Mouse (Mus musculus) lung, embryonic 14.5 days (tissue): ENCODE measurements at regions not wholly inside any gene's neighbourhood (a gene's known extent, or its start where the extent isn't known, plus 50 kb on each side); places are given as distances from the start of the nearest gene placed in this dataset.

Experiments
- ATAC-seq: fragments of 200-750 bp; cut with Nextera tagmentation; 2 replicates; pipeline ENCODE4 v1.8.0; 2017; ENCODE audit warnings: mild to moderate bottlenecking, moderate TSS enrichment, moderate library complexity; ENCODE audit not compliant: insufficient read depth
- DNase-seq: peaks from one replicate; pipeline ENCODE4 v3.0.0-alpha.2; 2015
- H3K27ac ChIP-seq: fragments of 300-500 bp; sonication (generic); 2 replicates; pipeline ENCODE4 v1.5.1; 2014; ENCODE audit warnings: low read depth, mild to moderate bottlenecking, moderate library complexity
- H3K27me3 ChIP-seq: fragments of 300-500 bp; sonication (generic); 2 replicates; pipeline ENCODE4 v1.6.1; 2014; ENCODE audit warnings: low read length, control low read depth; ENCODE audit not compliant: insufficient read depth
- H3K36me3 ChIP-seq: fragments of 300-500 bp; sonication (generic); 2 replicates; pipeline ENCODE4 v1.6.1; 2014; ENCODE audit warnings: control low read depth; ENCODE audit not compliant: insufficient read depth
- H3K4me1 ChIP-seq: fragments of 300-500 bp; sonication (generic); 2 replicates; pipeline ENCODE4 v1.6.1; 2014; ENCODE audit warnings: antibody characterized with exemption, control low read depth; ENCODE audit not compliant: insufficient read depth
- H3K4me2 ChIP-seq: fragments of 300-500 bp; sonication (generic); 2 replicates; pipeline ENCODE4 v1.6.1; 2014; ENCODE audit warnings: mild to moderate bottlenecking
- H3K4me3 ChIP-seq: fragments of 300-500 bp; sonication (generic); 2 replicates; pipeline ENCODE4 v1.5.1; 2014; ENCODE audit warnings: low read depth, low read length
- H3K9ac ChIP-seq: fragments of 300-500 bp; sonication (generic); 2 replicates; pipeline ENCODE4 v1.6.1; 2014
- H3K9me3 ChIP-seq: fragments of 300-500 bp; sonication (generic); 2 replicates; pipeline ENCODE4 v1.6.1; 2016; ENCODE audit warnings: low read depth, low read length, control low read depth
- CTCF ChIP-seq: IDR thresholded peaks from 2 replicates; pipeline ENCODE4 v1.5.1; 2016; ENCODE audit warnings: antibody characterized with exemption, low read depth
- WGBS: fragments of 180-500 bp; shearing (Covaris S2); extraction: QIAGEN DNeasy Blood & Tissue Kit; methylation state at CpG from one replicate; pipeline ENCODE4 v1.1.7; 2014; 5-methylcytosine and 5-hydroxymethylcytosine counted together

DNA sequence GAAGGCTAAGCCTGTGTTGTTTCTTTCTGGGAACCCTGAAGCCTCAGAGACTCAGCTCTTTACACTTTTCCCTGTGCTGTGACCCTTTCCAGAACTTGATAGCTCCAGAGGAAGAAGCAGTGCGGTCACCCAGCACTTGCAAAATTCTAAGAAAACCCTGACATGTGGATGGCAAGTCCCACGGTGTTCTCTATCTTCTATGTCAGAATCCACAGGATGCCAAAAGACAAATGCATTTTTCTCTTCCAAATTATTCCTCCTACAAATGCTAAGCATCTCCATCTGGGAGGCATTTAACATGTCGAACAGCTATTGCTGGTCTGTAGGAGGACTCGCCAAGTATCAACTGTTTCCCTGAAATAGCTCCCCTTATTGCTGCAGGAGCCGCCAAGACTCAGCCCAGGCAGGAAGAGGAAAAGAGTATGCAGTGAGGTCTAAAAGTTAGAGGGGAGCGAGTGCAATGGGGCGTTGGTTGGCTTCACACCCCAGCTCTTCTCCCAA is 274.0 kb upstream of the Xylt1 start:
- no peak overlapping the region for H3K9ac ChIP-seq
- H3K36me3 ChIP-seq = no peaks in the 10 kb centered on the region
- H3K9me3 ChIP-seq = no peaks in the 10 kb centered on the region
- no peaks in the 10 kb centered on the region for H3K27me3 ChIP-seq
- no peak for ATAC-seq
- no peak overlapping the region for H3K4me3 ChIP-seq
- no peak for TF ChIP-seq CTCF
- H3K4me2 ChIP-seq = no peak overlapping the region
- H3K27ac ChIP-seq = no peak overlapping the region
- 77% methylated on average over 7 of the region's 7 CpGs for WGBS
- no peak for DNase-seq
- no peaks in the 10 kb centered on the region for H3K4me1 ChIP-seq

DNA sequence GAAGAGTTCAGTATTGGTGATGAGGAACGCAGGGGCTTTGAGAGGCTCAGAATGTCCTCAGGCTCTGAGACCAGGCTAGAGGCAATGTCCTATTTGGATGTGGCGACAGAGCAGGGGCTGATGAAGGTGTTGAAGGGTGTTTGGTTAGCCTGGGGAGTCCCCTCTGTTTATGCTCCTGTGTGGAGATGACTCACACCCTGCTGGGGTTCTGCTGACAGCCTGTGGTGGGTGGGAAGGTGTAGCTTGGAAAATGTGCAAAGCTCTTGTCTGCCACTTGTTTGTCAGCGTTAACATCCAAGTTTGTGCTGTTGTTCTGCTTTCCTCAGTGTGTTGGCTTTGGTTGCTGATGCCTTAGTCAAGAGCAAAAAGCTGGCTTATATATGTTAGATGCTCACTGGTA is 272.4 kb upstream of the Xylt1 start:
- WGBS = 59% methylated on average over 3 of the region's 3 CpGs
- DNase-seq (no peak), ATAC-seq (no peak)
- TF ChIP-seq CTCF = no peak
- no peak overlapping the region for H3K9ac ChIP-seq
- H3K4me1 ChIP-seq = no peaks in the 10 kb centered on the region
- no peak overlapping the region for H3K4me3 ChIP-seq
- H3K27me3 ChIP-seq = no peaks in the 10 kb centered on the region
- no peaks in the 10 kb centered on the region for H3K9me3 ChIP-seq
- H3K4me2 ChIP-seq = no peak overlapping the region
- no peaks in the 10 kb centered on the region for H3K36me3 ChIP-seq
- H3K27ac ChIP-seq = no peak overlapping the region

DNA sequence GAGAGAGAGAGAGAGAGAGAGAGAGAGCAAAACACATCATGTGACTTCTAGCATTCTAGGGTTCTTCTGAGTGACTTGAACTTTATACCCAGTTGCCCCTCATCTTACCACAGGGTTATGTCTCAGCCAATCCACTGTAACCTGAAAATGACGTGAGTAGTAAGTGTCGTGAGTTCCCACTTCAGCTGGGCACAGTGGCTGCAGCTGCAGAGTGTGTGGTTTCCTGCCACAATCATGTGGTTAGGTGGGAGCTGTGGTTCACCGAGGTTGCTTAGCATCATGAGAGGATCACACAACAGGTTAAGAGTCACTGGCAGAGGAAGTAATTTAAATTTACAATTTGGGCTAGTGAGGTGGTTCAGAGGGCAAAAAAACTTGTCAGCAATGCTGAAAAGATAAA is 253.1 kb upstream of the Xylt1 start:
- H3K4me3 ChIP-seq = no peak overlapping the region
- ATAC-seq = no peak
- no peaks in the 10 kb centered on the region for H3K36me3 ChIP-seq
- H3K4me2 ChIP-seq = no peak overlapping the region
- H3K27me3 ChIP-seq = no peaks in the 10 kb centered on the region
- TF ChIP-seq CTCF = no peak
- no peak overlapping the region for H3K9ac ChIP-seq
- no peak for DNase-seq
- no peaks in the 10 kb centered on the region for H3K4me1 ChIP-seq
- H3K9me3 ChIP-seq = no peaks in the 10 kb centered on the region
- WGBS = 45% methylated on average over 3 of the region's 3 CpGs
- H3K27ac ChIP-seq = no peak overlapping the region

DNA sequence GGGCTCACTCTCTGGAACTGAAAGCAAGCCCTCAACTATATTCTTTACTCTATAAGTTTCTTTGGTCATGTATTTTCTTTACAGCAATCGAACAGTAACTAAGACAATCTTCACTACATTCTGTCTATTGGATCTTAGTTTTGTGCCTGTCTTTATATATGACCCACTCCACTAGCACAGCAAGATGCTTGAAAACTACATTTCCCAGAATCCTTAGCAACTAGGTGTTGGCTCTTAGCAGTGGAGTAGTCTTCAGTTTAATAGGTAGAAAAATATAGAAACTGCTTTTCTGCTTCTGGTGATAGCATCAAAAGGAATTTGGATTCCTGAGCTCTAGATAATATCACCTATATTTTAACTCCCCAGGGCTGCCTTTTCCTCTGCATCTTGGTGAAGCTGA is 245.9 kb upstream of the Xylt1 start:
- H3K4me2 ChIP-seq = no peak overlapping the region
- no peaks in the 10 kb centered on the region for H3K27me3 ChIP-seq
- no peaks in the 10 kb centered on the region for H3K36me3 ChIP-seq
- H3K27ac ChIP-seq = no peak overlapping the region
- DNase-seq (no peak), ATAC-seq (no peak)
- WGBS = 83% methylated on average over 1 of the region's 1 CpGs
- no peaks in the 10 kb centered on the region for H3K4me1 ChIP-seq
- no peak overlapping the region for H3K4me3 ChIP-seq
- no peak for TF ChIP-seq CTCF
- H3K9ac ChIP-seq = no peak overlapping the region
- no peaks in the 10 kb centered on the region for H3K9me3 ChIP-seq

DNA sequence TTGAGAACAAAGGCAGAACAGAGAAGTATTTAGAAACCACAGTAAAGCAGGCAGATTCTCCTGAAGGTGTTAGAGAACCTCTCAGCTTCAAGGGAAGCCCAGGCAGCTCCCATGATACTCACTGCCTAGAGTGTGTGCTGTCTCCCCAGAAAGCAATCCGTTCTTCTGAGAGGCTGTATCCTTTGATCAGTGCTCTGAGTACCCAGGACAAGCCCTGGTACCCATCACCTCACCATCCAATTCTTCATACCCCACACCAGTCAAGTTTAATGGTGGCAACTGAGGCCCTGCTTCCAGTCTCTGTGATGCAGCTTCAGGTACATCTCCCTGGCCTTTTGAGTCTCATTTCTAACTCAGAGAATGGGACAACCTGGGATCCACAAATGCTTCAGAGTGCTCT is 242.1 kb upstream of the Xylt1 start:
- Histone ChIP-seq H3K27me3 (no peaks in the 10 kb centered on the region), H3K36me3 (no peaks in the 10 kb centered on the region), H3K9me3 (no peaks in the 10 kb centered on the region), H3K4me3 (no peak overlapping the region), H3K4me1 (no peaks in the 10 kb centered on the region), H3K9ac (no peak overlapping the region), H3K27ac (no peak overlapping the region), H3K4me2 (no peak overlapping the region)
- DNase-seq (no peak), ATAC-seq (no peak)
- no peak for TF ChIP-seq CTCF
- WGBS = 10% methylated on average over 1 of the region's 1 CpGs

DNA sequence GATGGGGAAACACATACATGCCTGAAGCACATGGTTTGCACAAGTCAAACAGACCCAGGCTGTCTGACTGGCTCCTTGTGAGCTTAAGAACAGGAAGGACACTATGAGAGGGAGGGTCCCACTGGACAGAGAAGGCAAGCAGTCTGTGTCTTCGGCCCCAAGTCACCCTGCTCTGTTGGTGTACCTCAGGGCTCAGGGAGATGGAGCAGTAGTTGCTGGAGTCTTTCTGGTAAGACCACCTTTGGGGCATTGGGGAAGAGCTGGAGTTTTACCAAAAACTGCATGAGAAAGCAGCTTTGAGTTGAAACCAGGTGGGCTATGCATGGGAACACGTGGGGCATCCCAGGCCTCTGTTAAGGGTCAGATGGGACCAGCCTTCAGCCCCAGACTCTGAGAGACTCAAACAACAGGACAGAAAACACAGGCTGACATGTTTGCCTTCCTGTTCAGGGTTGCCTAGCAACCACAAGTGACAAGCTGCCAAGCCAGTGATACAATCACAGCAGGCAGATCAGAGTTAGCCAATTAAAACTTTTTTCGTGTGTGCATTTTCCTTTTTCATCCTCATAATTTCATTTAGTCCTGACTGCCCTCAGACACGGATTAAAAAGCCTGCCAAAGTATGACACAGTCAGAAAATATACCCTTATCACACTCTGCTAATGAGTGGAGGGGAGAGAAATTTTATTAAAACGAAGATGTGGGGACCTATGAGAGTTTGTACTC is 241.4 kb upstream of the Xylt1 start:
- no peak for TF ChIP-seq CTCF
- Histone ChIP-seq H3K9me3 (no peaks in the 10 kb centered on the region), H3K4me2 (no peak overlapping the region), H3K27me3 (no peaks in the 10 kb centered on the region), H3K27ac (no peak overlapping the region), H3K4me1 (no peaks in the 10 kb centered on the region), H3K36me3 (no peaks in the 10 kb centered on the region), H3K4me3 (no peak overlapping the region), H3K9ac (no peak overlapping the region)
- 7% methylated on average over 5 of the region's 5 CpGs for WGBS
- ATAC-seq = peak; percentile 94
- peak; percentile 78 for DNase-seq

DNA sequence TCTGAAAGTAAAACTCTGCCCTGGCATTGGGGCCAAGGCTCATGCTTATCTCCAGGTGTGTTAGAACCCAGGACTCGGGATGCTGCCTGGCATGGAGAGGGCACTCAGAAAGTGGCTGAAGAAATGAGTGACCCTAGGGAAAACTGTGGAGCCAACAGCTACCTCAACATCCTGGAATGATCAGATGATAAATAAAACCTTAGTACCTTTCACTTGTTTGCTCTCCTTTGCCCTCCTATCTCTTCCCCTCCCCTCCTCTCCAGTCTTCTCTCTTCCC is 240.9 kb upstream of the Xylt1 start:
- no peaks in the 10 kb centered on the region for H3K4me1 ChIP-seq
- 16% methylated on average over 1 of the region's 1 CpGs for WGBS
- no peaks in the 10 kb centered on the region for H3K36me3 ChIP-seq
- H3K27me3 ChIP-seq = no peaks in the 10 kb centered on the region
- H3K9ac ChIP-seq = no peak overlapping the region
- no peak for TF ChIP-seq CTCF
- H3K4me2 ChIP-seq = no peak overlapping the region
- H3K27ac ChIP-seq = no peak overlapping the region
- DNase-seq (no peak), ATAC-seq (no peak; the same call in 1 of the 2 replicates)
- no peak overlapping the region for H3K4me3 ChIP-seq
- no peaks in the 10 kb centered on the region for H3K9me3 ChIP-seq

DNA sequence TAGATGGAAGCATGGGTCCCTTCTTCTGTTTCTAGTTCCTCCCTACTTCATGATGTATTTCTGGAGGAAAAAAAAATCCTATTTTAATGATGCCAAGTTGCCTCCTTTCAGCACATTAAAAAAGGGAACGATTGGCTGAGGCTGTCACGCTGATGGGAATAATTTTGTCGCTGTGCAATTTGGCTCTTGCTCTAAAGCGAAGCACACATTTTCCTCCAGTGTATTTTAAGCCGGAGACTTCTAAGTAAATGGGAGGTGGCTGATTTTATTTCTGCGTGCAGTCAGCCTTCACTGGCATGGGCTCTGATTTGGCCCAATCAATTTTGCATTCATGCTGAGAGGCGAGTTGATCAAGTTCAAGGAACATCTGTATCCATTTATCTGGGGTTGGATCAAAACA is 234.0 kb upstream of the Xylt1 start:
- H3K4me1 ChIP-seq = no peaks in the 10 kb centered on the region
- DNase-seq = no peak
- H3K27me3 ChIP-seq = no peaks in the 10 kb centered on the region
- no peak overlapping the region for H3K9ac ChIP-seq
- 86% methylated on average over 7 of the region's 7 CpGs for WGBS
- H3K4me3 ChIP-seq = no peak overlapping the region
- ATAC-seq = no peak
- H3K27ac ChIP-seq = no peak overlapping the region
- H3K36me3 ChIP-seq = no peaks in the 10 kb centered on the region
- H3K9me3 ChIP-seq = no peaks in the 10 kb centered on the region
- TF ChIP-seq CTCF = no peak
- no peak overlapping the region for H3K4me2 ChIP-seq
